Mouse (Mus musculus): ENCODE measurements around the gene Pitpna. TPM values are rescaled to one million over a fixed set of nuclear protein-coding genes. Genes with fewer than 3 reads are reported as not detected.
"Not testable (repeated sequence)": the region's sequence is repeated elsewhere in the genome, so short reads cannot be mapped to it uniquely, and the experiment has no call there.

Gene Pitpna
- polyA plus RNA-seq, 1 experiment, result 102 TPM

DNA sequence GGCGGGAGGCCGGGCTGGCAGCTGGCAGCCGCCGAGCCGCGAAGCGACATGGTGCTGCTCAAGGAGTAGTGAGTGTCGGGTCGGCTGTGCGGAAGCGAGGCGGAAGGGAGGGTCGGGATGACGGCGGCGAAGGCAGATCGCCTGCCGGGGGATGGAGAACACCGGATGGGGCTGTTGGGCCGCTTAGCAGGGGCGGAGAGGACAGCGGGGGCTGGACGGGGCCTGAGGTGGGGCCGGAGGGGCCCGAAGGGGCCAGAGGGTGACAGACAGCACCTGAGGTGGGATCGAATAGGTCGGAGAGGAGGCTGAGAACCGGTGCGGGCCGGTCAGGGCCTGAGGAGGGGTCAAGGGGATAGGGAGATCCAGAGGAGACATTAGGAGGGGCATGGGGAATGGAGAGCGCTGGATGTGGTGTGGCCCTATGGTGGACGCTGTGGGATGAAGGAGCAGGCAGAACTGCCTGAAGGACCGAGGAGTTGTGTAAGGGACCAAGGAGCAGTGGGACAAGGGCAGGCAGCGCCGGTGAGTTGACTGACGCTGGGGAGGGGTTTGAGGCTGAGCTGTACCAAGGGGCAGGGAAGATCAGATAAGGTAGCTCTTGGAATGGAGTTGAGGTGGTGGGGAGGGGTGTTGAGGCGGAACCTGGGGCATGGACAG lies 516 bp downstream of the Pitpna start:
- 1% methylated on average over 37 of the region's 37 CpGs for WGBS
- peaks cover 5% of the 10 kb centered on the region for H3K4me1 ChIP-seq (ENCODE audit: control insufficient read depth, insufficient read depth, low read length)

DNA sequence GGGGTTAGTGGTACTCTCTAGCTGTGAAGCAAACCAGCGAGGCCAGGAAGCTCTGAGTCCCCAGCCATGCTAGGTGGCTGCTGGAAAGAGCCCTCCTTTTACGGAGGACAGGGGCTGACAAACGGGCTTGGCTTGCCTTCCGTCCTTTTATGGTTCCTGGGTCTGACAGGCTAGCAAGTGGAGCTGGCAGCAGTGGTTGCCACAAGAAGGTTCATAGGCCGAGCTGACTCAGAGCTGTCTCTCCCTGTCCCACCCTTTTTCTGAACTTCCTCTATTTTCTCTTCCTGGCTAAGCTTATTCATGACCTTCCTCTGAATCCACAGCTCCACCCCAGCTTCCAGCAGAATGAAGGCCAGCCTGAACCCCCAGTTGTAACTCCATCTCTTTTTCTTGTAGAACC lies 4.7 kb downstream of the Pitpna start:
- TF ChIP-seq POLR2A (IDR thresholded peaks at IDR 0.05; ENCODE audit: borderline replicate concordance, control insufficient read depth, low read depth, low read length) (no peak), CTCF (IDR thresholded peaks at IDR 0.05; ENCODE audit: control insufficient read depth, insufficient read depth, low read length) (no peak)
- Histone ChIP-seq H3K4me1 (ENCODE audit: control insufficient read depth, insufficient read depth, low read length) (peaks cover 8% of the 10 kb centered on the region), H3K4me3 (replicated peaks; ENCODE audit: control insufficient read depth, low read depth, low read length) (no peak overlapping the region), H3K27ac (ENCODE audit: control insufficient read depth, insufficient read depth, low read depth, low read length, poor library complexity) (peak overlapping the region; percentile 64)
- 20% methylated on average over 5 of the region's 5 CpGs for WGBS

More for the DNA sequence above, 516 bp downstream of the Pitpna start:
- Histone ChIP-seq H3K4me3 (replicated peaks; ENCODE audit: control insufficient read depth, low read depth, low read length) (peak overlapping the region; percentile 71), H3K27ac (ENCODE audit: control insufficient read depth, insufficient read depth, low read depth, low read length, poor library complexity) (peak overlapping the region; percentile 96)
- TF ChIP-seq CTCF (IDR thresholded peaks at IDR 0.05; ENCODE audit: control insufficient read depth, insufficient read depth, low read length) (peak; percentile 6; the same call in 1 of the 2 replicates), POLR2A (IDR thresholded peaks at IDR 0.05; ENCODE audit: borderline replicate concordance, control insufficient read depth, low read depth, low read length) (no peak)

DNA sequence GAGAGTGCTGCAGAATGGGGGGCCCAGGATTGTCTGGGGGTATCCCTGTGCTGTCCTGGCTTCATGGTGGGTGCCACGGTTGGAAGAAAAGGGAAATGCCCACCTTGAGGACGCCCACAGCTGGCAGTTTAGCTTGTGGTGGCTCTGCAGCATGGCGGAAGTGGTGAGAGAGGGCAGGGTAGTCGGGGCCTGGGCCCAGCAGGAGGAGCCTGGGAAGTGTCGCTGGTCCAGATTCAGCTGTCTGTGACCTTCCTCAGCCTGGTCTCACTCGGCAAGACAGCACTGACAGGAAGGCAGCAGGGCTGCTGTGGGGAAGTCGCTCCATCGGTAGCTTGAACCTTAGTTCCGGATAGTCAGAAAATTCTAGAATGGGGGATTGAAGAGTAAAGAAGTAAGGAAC lies 6.5 kb downstream of the Pitpna start:
- 0 out of 2 replicates have a peak, but pooled peaks have one; percentile 31 for TF ChIP-seq POLR2A (IDR thresholded peaks at IDR 0.05; ENCODE audit: borderline replicate concordance, control insufficient read depth, low read depth, low read length)
- peak; percentile 11; the same call in 1 of the 2 replicates for TF ChIP-seq CTCF (IDR thresholded peaks at IDR 0.05; ENCODE audit: control insufficient read depth, insufficient read depth, low read length)
- Histone ChIP-seq H3K4me1 (ENCODE audit: control insufficient read depth, insufficient read depth, low read length) (peaks cover 8% of the 10 kb centered on the region), H3K4me3 (replicated peaks; ENCODE audit: control insufficient read depth, low read depth, low read length) (no peak overlapping the region), H3K27ac (ENCODE audit: control insufficient read depth, insufficient read depth, low read depth, low read length, poor library complexity) (0 out of 2 replicates have a peak overlapping the region, but pooled peaks have one; percentile 5)
- WGBS, result 20% methylated on average over 9 of the region's 9 CpGs

DNA sequence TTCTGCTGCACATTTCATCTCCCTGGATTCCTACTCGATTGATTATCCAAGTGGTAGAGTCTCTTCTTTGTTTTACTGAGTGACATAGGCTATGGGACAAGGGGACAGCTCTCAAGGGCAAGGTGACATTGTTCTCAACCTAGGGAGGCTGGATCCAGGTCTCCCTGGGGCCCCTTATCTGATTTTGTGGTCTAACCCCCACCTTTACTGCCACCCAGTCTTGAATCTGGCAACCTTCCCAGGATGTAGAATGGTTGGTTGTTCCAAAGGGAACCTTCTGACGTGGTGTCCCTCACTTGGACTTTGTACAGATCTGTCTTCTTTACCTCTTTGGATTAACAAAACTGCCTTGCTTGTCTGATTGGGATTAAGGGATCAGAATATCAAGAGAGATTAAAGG lies 7.5 kb downstream of the Pitpna start:
- 58% methylated on average over 2 of the region's 2 CpGs for WGBS
- no peak overlapping the region for H3K27ac ChIP-seq (ENCODE audit: control insufficient read depth, insufficient read depth, low read depth, low read length, poor library complexity)

DNA sequence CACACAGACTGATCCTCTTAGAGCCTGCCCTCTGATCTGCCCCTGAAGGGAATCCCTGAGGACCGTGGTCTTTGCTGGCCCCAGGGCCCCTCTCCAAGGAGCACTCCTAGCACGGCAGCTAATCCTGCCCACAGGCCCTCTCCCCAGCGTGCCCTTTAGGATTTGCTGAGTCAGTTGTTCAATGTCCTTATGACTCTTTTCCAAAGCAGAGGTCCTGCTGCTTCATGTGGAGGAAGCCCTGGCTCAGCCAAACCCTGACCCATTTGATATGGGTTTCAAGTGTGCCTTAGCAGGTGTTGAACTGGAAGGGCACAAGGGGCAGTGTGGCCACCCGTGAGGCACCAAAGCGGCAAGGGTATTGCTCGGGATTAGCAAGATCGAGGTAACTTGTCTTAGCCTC lies 7.9 kb downstream of the Pitpna start:
- TF ChIP-seq POLR2A (IDR thresholded peaks at IDR 0.05; ENCODE audit: borderline replicate concordance, control insufficient read depth, low read depth, low read length) (no peak), CTCF (IDR thresholded peaks at IDR 0.05; ENCODE audit: control insufficient read depth, insufficient read depth, low read length) (no peak)
- Histone ChIP-seq H3K4me3 (replicated peaks; ENCODE audit: control insufficient read depth, low read depth, low read length) (no peak overlapping the region), H3K27ac (ENCODE audit: control insufficient read depth, insufficient read depth, low read depth, low read length, poor library complexity) (no peak overlapping the region), H3K4me1 (ENCODE audit: control insufficient read depth, insufficient read depth, low read length) (peaks cover 5% of the 10 kb centered on the region)
- WGBS, result 71% methylated on average over 7 of the region's 7 CpGs

More for the DNA sequence above, 7.5 kb downstream of the Pitpna start:
- Histone ChIP-seq H3K4me1 (ENCODE audit: control insufficient read depth, insufficient read depth, low read length) (peaks cover 5% of the 10 kb centered on the region), H3K4me3 (replicated peaks; ENCODE audit: control insufficient read depth, low read depth, low read length) (no peak overlapping the region)
- TF ChIP-seq POLR2A (IDR thresholded peaks at IDR 0.05; ENCODE audit: borderline replicate concordance, control insufficient read depth, low read depth, low read length), result no peak
- TF ChIP-seq CTCF (IDR thresholded peaks at IDR 0.05; ENCODE audit: control insufficient read depth, insufficient read depth, low read length), result no peak

DNA sequence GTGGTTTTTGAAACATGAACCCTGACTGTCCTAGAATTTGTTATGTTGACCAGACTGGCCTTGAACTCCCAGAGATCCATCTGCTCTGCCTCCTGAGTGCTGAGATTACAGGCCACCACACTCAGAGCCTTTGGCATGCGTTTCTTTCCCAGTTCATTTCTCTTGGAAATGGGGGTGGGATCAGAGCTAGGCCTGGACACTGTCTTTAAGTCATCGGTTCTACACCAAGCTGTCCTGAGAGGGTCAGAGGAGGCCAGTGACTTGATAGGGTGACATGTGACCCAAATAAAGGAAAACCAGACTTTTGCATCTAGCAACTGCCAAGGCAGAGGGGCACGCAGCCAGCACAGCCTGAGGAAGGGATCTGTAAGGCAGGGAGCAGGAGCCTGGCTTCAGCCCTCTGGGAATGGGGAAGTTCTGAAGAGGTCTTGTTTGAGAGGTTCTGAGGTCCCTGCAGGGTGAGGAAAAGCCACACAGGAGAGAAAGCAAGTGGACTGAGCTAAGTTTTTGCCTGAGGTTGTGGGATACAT lies 8.9 kb downstream of the Pitpna start:
- H3K4me1 ChIP-seq (ENCODE audit: control insufficient read depth, insufficient read depth, low read length), result peaks cover 5% of the 10 kb centered on the region
- H3K4me3 ChIP-seq (replicated peaks; ENCODE audit: control insufficient read depth, low read depth, low read length), result no peak overlapping the region
- TF ChIP-seq POLR2A (IDR thresholded peaks at IDR 0.05; ENCODE audit: borderline replicate concordance, control insufficient read depth, low read depth, low read length) (no peak), CTCF (IDR thresholded peaks at IDR 0.05; ENCODE audit: control insufficient read depth, insufficient read depth, low read length) (no peak)
- H3K27ac ChIP-seq (ENCODE audit: control insufficient read depth, insufficient read depth, low read depth, low read length, poor library complexity), result no peak overlapping the region
- 68% methylated on average over 3 of the region's 3 CpGs for WGBS

DNA sequence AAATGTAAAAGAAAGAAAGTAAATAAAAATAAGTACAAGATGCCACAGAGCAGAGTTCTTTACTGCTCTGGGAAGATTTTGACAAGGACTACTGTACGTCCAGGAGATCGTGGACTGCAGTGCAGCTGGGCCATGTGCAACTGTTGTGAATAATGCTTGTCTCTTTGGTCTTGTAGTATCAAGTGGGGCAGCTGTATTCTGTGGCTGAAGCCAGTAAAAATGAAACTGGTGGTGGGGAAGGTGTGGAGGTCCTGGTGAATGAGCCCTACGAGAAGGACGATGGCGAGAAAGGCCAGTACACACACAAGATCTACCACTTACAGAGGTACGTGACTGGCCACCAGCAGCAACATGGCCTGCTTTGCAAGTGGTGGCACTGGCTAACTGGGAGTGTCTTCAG lies 10.1 kb downstream of the Pitpna start:
- H3K4me3 ChIP-seq (replicated peaks; ENCODE audit: control insufficient read depth, low read depth, low read length), result no peak overlapping the region
- TF ChIP-seq POLR2A (IDR thresholded peaks at IDR 0.05; ENCODE audit: borderline replicate concordance, control insufficient read depth, low read depth, low read length), result no peak
- TF ChIP-seq CTCF (IDR thresholded peaks at IDR 0.05; ENCODE audit: control insufficient read depth, insufficient read depth, low read length), result no peak
- H3K4me1 ChIP-seq (ENCODE audit: control insufficient read depth, insufficient read depth, low read length), result peaks cover 3% of the 10 kb centered on the region; the same call in 1 of the 2 replicates
- 89% methylated on average over 6 of the region's 6 CpGs for WGBS
- no peak overlapping the region for H3K27ac ChIP-seq (ENCODE audit: control insufficient read depth, insufficient read depth, low read depth, low read length, poor library complexity)

DNA sequence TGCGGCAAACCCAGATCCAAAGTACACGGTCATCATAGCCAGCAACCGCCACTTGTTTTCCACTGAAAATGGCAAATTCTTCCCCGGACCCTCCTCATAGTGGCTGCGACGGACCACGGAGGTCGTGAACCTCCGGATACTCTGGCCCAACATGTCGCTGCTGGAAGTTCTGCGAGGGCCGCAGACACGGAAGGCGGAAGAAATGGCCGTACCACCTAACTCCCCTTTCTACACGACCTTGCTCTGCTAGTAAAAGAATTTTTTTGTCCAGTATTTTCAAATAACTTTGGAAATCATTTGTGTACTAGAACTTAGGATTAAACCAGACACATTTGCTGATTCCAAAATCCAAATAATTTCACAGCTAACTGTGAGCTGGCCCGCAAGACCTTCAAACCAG lies 11.9 kb downstream of the Pitpna start:
- not testable (repeated sequence) for H3K27ac ChIP-seq (ENCODE audit: control insufficient read depth, insufficient read depth, low read depth, low read length, poor library complexity); H3K4me1 ChIP-seq (ENCODE audit: control insufficient read depth, insufficient read depth, low read length); H3K4me3 ChIP-seq (replicated peaks; ENCODE audit: control insufficient read depth, low read depth, low read length)
- WGBS, result 90% methylated on average over 17 of the region's 17 CpGs

Data from bone marrow, adult 2 months (tissue).